Mouse (Mus musculus) spleen, embryonic (tissue): ENCODE data around the gene Baz1b.

Experiments
- CTCF ChIA-PET: fragments of 350-600 bp; sonication (Branson Sonifier 250); formaldehyde crosslinking; loops from one replicate; lab custom pipeline; 2022; lab: Charles Lee

Baz1b gene

DNA sequence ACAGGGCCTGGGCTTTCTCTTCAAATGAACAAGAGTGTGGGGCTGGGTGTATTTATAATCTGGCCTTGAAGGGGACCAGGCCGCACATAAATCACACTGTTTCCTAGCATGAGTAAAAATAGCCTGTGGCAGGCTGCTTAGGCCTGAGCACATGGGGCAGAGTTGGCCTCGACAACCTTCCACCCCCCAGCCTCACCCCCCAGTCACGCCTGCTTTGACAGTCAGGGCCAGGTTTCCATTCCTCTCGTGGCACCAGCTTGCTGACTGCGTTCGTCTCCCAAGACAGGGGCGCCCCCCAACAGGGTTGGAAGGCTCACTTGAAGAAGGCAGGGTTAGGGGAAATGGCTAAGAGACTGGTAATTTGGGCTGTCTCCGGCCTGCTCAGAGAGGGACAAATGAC is 82.4 kb downstream of the Baz1b start:
- CTCF ChIA-PET = no interaction called here

DNA sequence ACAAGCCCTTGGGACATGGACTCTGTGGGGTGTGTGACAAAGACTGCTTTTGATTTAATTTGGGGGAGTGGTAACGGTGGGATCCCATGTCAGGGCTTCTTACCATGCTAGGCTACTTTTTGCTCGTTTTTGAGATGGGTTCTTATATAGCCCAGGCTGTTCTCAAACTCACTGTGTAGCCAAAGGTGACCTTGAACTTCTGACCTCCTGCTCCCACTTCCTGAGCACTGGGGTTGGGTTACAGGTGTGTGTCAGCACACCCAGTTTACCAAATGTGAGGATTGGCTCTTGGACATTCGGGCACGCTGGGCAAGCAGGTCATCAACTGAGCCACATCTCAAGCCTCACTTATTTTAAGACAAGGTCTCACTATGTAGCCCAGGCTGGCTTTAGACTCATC is 83.3 kb downstream of the Baz1b start:
- CTCF ChIA-PET = no interaction called here

DNA sequence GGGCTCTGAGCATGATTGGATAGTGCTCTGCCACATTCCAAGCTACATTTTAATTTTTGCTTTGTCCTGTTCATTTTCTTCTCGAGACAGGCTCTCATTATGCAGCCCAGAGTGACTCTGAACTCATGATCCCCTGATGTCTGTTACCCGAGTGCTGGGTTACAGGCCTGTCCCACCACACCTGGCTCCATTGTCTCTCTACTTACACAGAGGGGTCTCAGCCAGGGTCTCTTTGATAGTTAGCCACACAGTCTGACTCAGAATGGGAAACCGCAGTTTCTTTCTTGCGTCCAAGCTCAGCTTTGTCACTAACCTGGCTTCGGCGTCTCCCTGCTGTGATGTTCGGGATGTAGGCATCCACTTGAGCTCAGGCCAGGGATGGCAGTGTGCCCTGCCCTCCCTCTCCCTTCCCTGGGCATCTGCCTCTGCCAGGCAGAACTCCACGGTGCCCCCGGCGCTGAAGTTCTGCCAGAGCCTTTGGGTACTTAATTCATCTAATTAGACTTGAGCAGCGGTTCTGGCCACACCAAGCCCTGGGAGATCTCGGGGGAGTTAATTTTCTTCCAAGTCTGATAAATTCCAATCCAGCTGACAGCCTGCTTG is 84.6 kb downstream of the Baz1b start:
- CTCF ChIA-PET = no interaction called here

DNA sequence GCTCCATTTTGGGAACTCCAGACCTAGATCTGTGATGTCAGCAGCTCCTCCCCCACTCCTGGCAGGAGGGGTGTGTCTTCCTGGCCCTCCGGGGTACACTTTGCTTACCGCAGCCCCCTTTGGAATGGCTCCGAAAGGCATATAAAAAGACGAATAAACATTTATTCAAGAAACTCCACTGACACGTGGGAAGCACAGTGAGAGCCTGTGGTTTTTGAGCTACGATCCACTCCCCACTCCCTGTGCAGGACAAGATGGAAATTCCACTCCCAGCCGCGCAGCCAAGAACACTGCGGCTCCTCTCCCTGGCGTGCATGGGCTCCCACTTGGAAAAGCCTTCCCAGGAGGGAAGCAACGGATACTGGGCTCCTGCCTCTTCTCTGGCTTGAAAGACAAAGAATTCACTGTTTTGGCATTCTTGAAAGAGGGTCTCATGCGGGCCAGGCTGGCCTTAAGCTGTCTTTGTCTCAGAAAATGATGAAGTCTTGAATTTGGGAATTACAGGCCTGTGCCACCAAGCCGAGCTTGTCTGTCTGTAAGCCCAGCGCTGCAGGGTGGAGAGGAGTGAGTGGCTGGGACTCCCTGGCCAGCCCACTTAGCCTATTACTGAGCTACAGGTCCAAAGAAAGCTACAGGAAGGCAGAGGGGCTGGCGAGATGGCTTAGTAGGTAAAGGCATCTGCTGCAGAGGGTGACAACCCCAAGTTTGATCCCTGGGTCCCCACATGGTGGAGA is 87.8 kb downstream of the Baz1b start:
- CTCF ChIA-PET = interaction anchor here (0.7 kb wide), 1 partner anchor 241 kb away, joined by 3 read pairs; no protein-coding TSS in a partner anchor

DNA sequence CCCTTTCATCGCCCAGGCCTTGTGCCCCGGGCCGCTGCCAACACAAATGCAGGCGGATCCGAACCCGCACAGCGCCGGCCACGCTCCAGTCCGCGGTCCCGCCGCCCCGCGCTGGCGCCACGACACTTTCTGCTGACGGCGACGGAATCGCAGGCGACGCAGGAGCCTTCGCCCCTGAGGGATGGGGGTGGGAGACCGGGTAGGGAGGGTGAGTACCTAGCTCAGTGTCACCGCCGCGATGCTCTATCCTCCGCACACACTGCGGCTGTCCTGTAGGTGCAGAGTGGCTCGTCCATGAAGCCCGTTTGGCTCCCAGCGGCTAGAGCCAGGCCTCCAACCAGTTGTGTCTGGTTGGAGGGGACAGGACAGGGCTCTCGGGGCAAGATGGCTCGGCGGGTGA is 89.5 kb downstream of the Baz1b start:
- CTCF ChIA-PET = no interaction called here

DNA sequence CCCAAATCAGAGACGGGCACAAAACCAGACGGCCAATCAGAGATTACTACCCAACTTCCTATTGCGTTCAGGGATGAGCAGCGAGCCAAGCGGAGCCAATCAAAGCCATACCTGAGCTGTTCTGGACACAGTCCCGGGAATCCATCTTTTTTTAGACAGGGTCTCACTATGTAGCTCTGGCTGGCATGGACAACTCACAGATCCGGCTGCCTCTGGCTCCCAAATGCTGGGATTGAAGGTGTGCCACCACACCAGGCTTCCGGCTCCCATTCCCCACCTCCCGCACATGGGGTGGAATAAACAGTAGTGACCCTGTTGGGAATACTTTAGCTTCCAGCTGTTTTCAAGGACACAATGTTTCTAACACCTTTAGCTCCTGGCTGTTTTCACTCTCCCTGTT is 93.2 kb downstream of the Baz1b start:
- CTCF ChIA-PET = no interaction called here

DNA sequence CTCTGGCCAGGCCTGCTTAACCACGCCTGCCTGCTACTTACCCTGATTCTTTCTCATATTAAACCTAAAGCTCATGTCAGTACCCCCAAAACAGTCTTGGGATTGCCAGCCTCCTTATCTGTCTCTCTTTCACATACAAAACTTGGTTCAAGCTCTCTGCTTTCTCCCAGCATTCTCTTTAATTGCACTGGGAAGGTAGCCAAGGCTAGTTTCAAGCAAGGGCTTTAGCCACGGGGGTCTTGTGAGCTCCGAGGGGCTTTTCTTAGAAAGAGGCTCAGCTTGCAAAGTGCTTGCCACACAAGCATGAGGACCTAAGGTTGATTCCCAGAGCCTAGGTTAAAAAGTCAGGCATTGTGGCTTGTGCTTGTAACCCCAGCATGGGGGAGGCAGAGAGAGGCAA is 98.1 kb downstream of the Baz1b start:
- CTCF ChIA-PET = interaction anchor here (0.6 to 0.7 kb wide), 3 partner anchors 51 to 224 kb away, joined by 3 read pairs; no protein-coding TSS in a partner anchor

DNA sequence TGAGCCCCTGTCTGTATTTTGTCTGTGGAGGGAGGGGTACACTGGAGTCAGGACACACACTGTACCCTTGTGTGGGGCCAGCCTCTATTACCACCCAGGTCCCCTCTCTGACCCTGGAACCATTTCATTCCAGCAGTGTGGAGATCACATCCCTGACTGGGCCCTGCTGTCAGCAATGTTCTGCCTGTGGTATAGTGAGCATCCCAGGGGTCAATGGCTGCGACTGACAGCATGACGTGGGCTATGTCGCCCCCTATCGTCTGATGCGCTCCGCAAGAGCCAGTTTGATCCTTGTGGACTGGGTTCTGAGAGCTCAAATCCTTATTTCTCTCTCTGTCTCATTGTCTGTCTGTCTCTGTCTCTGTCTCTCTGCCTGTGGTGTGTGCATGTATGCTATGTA is 99.1 kb downstream of the Baz1b start:
- CTCF ChIA-PET = interaction anchor here (0.6 to 0.7 kb wide), 2 partner anchors 48 to 225 kb away, joined by 3 read pairs; no protein-coding TSS in a partner anchor

DNA sequence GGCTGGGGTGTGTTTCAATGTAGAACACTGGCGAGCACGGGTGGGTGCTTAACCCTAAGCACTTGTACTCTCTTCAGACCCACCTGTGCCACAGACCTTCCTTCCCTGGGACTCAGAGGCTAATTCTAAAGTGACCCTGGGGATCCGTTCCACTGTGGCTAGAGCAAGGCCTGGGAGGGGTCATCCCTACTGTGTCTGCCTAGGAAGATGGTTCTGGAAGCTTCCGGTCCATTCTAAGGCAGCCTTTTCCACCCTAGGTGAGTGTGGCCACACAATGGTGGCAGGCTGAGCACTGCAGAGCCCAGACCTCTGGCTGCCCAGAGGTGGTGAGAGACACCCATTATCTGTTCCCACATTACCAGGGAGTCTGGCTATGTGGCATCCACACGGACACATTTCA is 99.9 kb downstream of the Baz1b start:
- CTCF ChIA-PET = interaction anchor here (0.6 to 0.7 kb wide), 2 partner anchors 93 to 157 kb away, joined by 4 to 5 read pairs; no protein-coding TSS in a partner anchor

DNA sequence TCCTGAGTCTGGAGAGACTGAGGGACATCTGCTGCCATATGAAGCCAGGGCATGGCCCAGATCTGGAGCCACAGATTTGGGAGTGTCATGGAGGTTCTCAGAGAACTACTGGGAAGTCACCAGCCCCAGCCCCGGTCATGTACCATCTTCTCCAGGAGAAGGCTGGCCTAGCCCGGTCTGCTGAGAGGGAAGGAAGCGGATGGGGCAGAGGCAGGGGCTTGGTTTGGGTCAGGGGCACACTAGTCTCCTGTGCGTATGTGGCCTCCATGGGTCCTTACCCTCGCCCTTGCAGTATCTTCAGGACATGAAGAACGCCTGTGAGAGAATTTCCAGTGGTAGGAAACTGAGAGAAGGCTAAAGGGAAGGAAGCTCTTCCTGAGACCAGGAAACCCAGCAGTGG is 103.6 kb downstream of the Baz1b start:
- CTCF ChIA-PET = no interaction called here

DNA sequence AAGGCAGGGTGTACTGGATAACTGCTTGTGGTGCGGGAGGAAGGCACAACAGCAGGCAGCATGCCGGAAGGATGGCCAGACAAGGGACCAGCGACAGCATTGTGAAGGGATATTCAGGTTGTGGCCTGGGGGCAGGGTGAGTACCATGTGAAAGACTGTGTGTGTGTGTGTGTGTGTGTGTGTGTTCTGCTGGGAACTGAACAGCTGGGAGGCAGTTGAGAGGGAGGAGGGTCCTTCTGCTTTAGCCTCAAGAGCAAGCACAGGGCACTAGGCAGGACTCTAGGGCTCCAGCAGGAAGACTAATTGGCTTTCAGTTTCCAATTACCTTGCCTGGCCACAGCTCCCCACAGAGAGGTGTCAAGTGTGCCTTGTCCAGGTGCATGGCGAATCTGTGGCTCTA is 104.1 kb downstream of the Baz1b start:
- CTCF ChIA-PET = no interaction called here

DNA sequence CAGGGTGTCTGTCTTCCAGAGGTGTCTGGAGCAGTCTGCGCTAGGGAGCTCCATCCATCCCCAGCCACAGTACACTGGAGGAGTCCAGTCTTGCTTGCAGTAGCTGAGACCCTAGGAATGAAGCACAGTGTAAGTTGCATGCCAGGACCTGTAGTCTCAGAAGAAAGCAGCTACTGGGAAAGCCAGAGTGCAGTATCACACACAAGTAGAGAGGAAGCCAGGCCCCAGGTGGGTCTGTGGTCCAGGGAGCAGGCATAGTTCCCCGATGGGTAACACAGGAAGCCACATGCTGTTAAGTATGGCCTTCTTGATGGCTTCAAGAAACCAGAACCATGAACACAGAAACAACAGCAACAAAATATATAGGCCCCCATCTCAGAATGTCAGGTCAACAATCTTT is 104.9 kb downstream of the Baz1b start:
- CTCF ChIA-PET = interaction anchor here (0.5 kb wide), 1 partner anchor 407 kb away, joined by 7 read pairs; no protein-coding TSS in a partner anchor
